Mouse (Mus musculus) regulatory T cell (primary cell): ENCODE data around the gene Gm3238.
"Not testable (repeated sequence)": the region's sequence is repeated elsewhere in the genome, so short reads cannot be mapped to it uniquely, and the experiment has no call there.

Experiments
- in situ Hi-C: fragments of 300-600 bp; cut with MboI, MseI; formaldehyde crosslinking; loops from one replicate; pipeline ENCODE4 v1.15.1; 2025; ENCODE audit warnings: high pct_unique_total_duplicates

The Gm3238 gene

GRCm38 (mm10) chr10:77750686-77751085 is 20.4 kb downstream of the Gm3238 start:
- in situ Hi-C loops: loop anchor here (10.0 kb wide), 1 partner anchor 1946 kb away; no protein-coding TSS in a partner anchor

GRCm38 (mm10) chr10:77741924-77742688 is 29.0 kb downstream of the Gm3238 start, which contains the start of gene Gm18596:
Gene Gm18596, minus strand, starts transcription at chr10:77742638.
- in situ Hi-C loops: not testable (repeated sequence)

DNA sequence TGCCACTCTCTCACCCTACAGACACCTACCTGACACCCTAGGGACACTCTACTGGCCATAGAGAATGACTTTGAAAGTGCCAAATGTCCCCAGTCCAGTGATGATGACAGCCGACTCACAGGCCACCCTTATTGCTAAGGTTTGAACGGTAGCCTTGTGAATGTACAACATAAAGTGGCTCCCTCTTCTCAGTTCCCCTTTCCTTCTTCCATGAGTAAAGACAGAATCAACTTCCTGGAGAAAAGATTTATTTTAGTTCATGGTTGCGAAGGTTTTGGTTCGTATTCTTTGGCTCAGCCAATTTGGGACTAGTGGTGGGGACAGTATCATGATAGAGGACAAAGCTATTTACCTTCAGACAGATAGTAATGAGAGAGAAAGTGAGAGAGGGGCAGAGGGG is 32.2 kb downstream of the Gm3238 start:
- in situ Hi-C loops: no loop called here

- in situ Hi-C loops: no loop called here
These were observed 35.2 kb downstream of the Gm3238 start for GRCm38 (mm10) chr10:77735928-77736327.

- in situ Hi-C loops: no loop called here
These were observed 41.9 kb downstream of the Gm3238 start for GRCm38 (mm10) chr10:77729241-77729640.

GRCm38 (mm10) chr10:77728280-77728679 is 42.8 kb downstream of the Gm3238 start:
- in situ Hi-C loops: no loop called here

- in situ Hi-C loops: no loop called here
These were observed 44.9 kb downstream of the Gm3238 start, which contains the start of gene Gm10100 for GRCm38 (mm10) chr10:77726186-77726585. Gene Gm10100, plus strand, starts transcription at chr10:77726486.

DNA sequence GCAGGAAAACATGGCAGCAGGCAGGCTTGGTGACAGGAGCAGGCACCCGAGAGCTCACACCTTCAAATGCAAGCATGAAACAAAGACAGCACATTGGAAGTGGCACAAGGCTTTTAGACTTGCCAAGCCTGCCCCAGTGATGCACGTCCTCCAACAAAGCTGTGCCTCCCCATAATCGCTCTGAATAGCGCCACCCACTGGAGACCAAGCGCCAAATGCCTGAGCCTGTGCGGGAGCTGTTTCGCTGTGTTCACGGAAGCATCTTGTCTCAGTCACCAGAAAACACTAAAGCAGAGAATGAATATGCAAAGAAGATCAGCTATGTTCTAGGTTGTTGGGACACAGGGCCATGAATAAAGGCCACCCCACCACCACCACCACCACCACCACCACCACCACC is 46.3 kb downstream of the Gm3238 start:
- in situ Hi-C loops: no loop called here
